Mouse (Mus musculus) CH12.LX (cell line): Measurements from ENCODE around the gene Rreb1. TPM values are rescaled to one million over a fixed set of nuclear protein-coding genes. Genes with fewer than 3 reads are reported as not detected.

ENCODE experiments used
- DNase-seq: peaks from one replicate; pipeline ENCODE4 v3.0.0-alpha.2; 2013; ENCODE audit errors: extremely low read depth
- H3K27ac ChIP-seq: 2 replicates; pipeline ENCODE4 v1.5.1; 2012; ENCODE audit warnings: low read depth, mild to moderate bottlenecking, control low read depth, moderate library complexity; ENCODE audit not compliant: insufficient read depth
- H3K27me3 ChIP-seq: replicated peaks from 2 replicates; pipeline ENCODE3; 2012; ENCODE audit warnings: inconsistent platforms
- H3K36me3 ChIP-seq, 2 experiments: replicated peaks in 1 of 2; 2 replicates each; pipeline versions ENCODE3 to v1.6.1; 2012; ENCODE audit warnings: inconsistent platforms in 1 of 2, low read length in 1 of 2, mild to moderate bottlenecking in 1 of 2, mixed read lengths in 1 of 2, moderate library complexity in 1 of 2; ENCODE audit not compliant: control insufficient read depth in 1 of 2, insufficient read depth in 1 of 2
- H3K4me1 ChIP-seq, 2 experiments: 2 replicates each; pipeline ENCODE4 v1.6.1; 2012; ENCODE audit warnings: inconsistent platforms in 1 of 2, moderate library complexity in 1 of 2; ENCODE audit not compliant: insufficient read depth in 2 of 2, control insufficient read depth in 1 of 2
- H3K4me2 ChIP-seq: 2 replicates; pipeline ENCODE4 v1.6.1; 2012; ENCODE audit warnings: low read depth, mild to moderate bottlenecking, control low read depth; ENCODE audit not compliant: poor library complexity, insufficient read depth, severe bottlenecking
- H3K4me3 ChIP-seq, 3 experiments: fragments of 150-350 bp in 1 of 3; sonication (generic) in 1 of 3; replicated peaks in 1 of 3; 2 replicates each; pipeline versions ENCODE3 to v1.5.1; 2011 to 2012; ENCODE audit warnings: low read depth in 2 of 3, low read length in 2 of 3, mild to moderate bottlenecking in 2 of 3, moderate library complexity in 2 of 3, control low read depth in 1 of 3, improper control_type of control experiment in 1 of 3, inconsistent platforms in 1 of 3, mixed read lengths in 1 of 3; ENCODE audit not compliant: poor library complexity in 1 of 3
- H3K79me2 ChIP-seq: replicated peaks from 2 replicates; pipeline ENCODE4 v1.6.1; 2012; ENCODE audit warnings: mild to moderate bottlenecking, moderate library complexity; ENCODE audit not compliant: control insufficient read depth, poor library complexity, insufficient read depth, severe bottlenecking; ENCODE audit errors: extremely low read depth
- H3K9ac ChIP-seq: 2 replicates; pipeline ENCODE4 v1.6.1; 2012; ENCODE audit warnings: low read depth, mild to moderate bottlenecking, control low read depth, moderate library complexity; ENCODE audit not compliant: insufficient read depth
- H3K9me3 ChIP-seq: replicated peaks from 2 replicates; pipeline ENCODE3; 2012; ENCODE audit warnings: low read length, inconsistent platforms, mixed read lengths
- BHLHE40 ChIP-seq: IDR thresholded peaks from 2 replicates; pipeline ENCODE4 v1.6.1; 2011; ENCODE audit warnings: mild to moderate bottlenecking, low read depth, low read length, improper control_type of control experiment
- CTCF ChIP-seq, 2 experiments: IDR thresholded peaks in 1 of 2; conservative IDR thresholded peaks in 1 of 2; 2 replicates each; pipeline ENCODE4 v1.5.1; 2011 to 2012; ENCODE audit warnings: low read depth in 2 of 2, low read length in 2 of 2, improper control_type of control experiment in 1 of 2, inconsistent platforms in 1 of 2, mild to moderate bottlenecking in 1 of 2, moderate library complexity in 1 of 2
- E2F4 ChIP-seq: IDR thresholded peaks from 2 replicates; pipeline ENCODE4 v1.6.1; 2011; ENCODE audit warnings: low read depth, low read length, improper control_type of control experiment; ENCODE audit not compliant: insufficient replicate concordance
- EP300 ChIP-seq: IDR thresholded peaks from 2 replicates; pipeline ENCODE4 v1.6.1; 2011; ENCODE audit warnings: low read length, improper control_type of control experiment
- ETS1 ChIP-seq: conservative IDR thresholded peaks from 2 replicates; pipeline ENCODE4 v1.6.1; 2012; ENCODE audit warnings: low read depth, mild to moderate bottlenecking, inconsistent platforms, low read length, improper control_type of control experiment, moderate library complexity
- GABPA ChIP-seq: IDR thresholded peaks from 2 replicates; pipeline ENCODE4 v1.6.1; 2012; ENCODE audit warnings: low read depth, low read length, improper control_type of control experiment, inconsistent platforms; ENCODE audit not compliant: insufficient replicate concordance
- HCFC1 ChIP-seq: IDR thresholded peaks from 2 replicates; pipeline ENCODE4 v1.6.1; 2012; ENCODE audit warnings: low read depth, mild to moderate bottlenecking, inconsistent platforms, low read length, improper control_type of control experiment
- KAT2A ChIP-seq: IDR thresholded peaks from 2 replicates; pipeline ENCODE4 v1.6.1; 2012; ENCODE audit warnings: low read length, improper control_type of control experiment, inconsistent platforms; ENCODE audit not compliant: insufficient replicate concordance
- MAFK ChIP-seq: IDR thresholded peaks from 2 replicates; pipeline ENCODE4 v1.6.1; 2011; ENCODE audit warnings: low read length, improper control_type of control experiment; ENCODE audit not compliant: insufficient replicate concordance
- MAZ ChIP-seq: IDR thresholded peaks from 2 replicates; pipeline ENCODE4 v1.6.1; 2012; ENCODE audit warnings: low read depth, mild to moderate bottlenecking, inconsistent platforms, low read length, improper control_type of control experiment, moderate library complexity
- MEF2A ChIP-seq: IDR thresholded peaks from 2 replicates; pipeline ENCODE4 v1.6.1; 2014; ENCODE audit warnings: low read depth, mild to moderate bottlenecking, inconsistent platforms, low read length, improper control_type of control experiment, borderline replicate concordance
- NELFE ChIP-seq: IDR thresholded peaks from 2 replicates; pipeline ENCODE4 v1.6.1; 2011; ENCODE audit warnings: low read depth, low read length, improper control_type of control experiment
- NRF1 ChIP-seq: IDR thresholded peaks from 2 replicates; pipeline ENCODE4 v1.6.1; 2014; ENCODE audit warnings: low read depth, mild to moderate bottlenecking, inconsistent platforms, low read length, improper control_type of control experiment, moderate library complexity
- PAX5 ChIP-seq: IDR thresholded peaks from 2 replicates; pipeline ENCODE4 v1.6.1; 2012; ENCODE audit warnings: low read length, inconsistent platforms, mixed read lengths
- POLR2A ChIP-seq: IDR thresholded peaks from 2 replicates; pipeline ENCODE4 v1.6.1; 2011; ENCODE audit warnings: low read depth, mild to moderate bottlenecking, improper control_type of control experiment, low read length
- RAD21 ChIP-seq: IDR thresholded peaks from 2 replicates; pipeline ENCODE4 v1.6.1; 2011; ENCODE audit warnings: low read depth, mild to moderate bottlenecking, low read length, improper control_type of control experiment, moderate library complexity
- RCOR1 ChIP-seq: conservative IDR thresholded peaks from 2 replicates; pipeline ENCODE4 v1.6.1; 2012; ENCODE audit warnings: low read depth, mild to moderate bottlenecking, inconsistent platforms, low read length, improper control_type of control experiment
- SMC3 ChIP-seq: IDR thresholded peaks from 2 replicates; pipeline ENCODE4 v1.6.1; 2011; ENCODE audit warnings: low read depth, low read length, improper control_type of control experiment
- TBP ChIP-seq: conservative IDR thresholded peaks from 2 replicates; pipeline ENCODE4 v1.6.1; 2011; ENCODE audit warnings: low read depth, low read length, improper control_type of control experiment
- UBTF ChIP-seq: IDR thresholded peaks from 2 replicates; pipeline ENCODE4 v1.6.1; 2012; ENCODE audit warnings: low read depth, mild to moderate bottlenecking, inconsistent platforms, low read length, improper control_type of control experiment, moderate library complexity
- ZC3H11A ChIP-seq: IDR thresholded peaks from 2 replicates; pipeline ENCODE4 v1.6.1; 2012; ENCODE audit warnings: low read depth, mild to moderate bottlenecking, inconsistent platforms, low read length, improper control_type of control experiment
- ZMIZ1 ChIP-seq: IDR thresholded peaks from 2 replicates; pipeline ENCODE4 v1.6.1; 2012; ENCODE audit warnings: low read depth, mild to moderate bottlenecking, inconsistent platforms, low read length, improper control_type of control experiment
- ZNF384 ChIP-seq: IDR thresholded peaks from 2 replicates; pipeline ENCODE4 v1.6.1; 2012; ENCODE audit warnings: low read depth, low read length, improper control_type of control experiment, inconsistent platforms
- dilution Hi-C: fragments of 300-500 bp; cut with MboI; formaldehyde crosslinking; loops from 2 replicates; pipeline ENCODE4 v1.14.3; 2020; ENCODE audit warnings: low sequenced_read_pairs; ENCODE audit not compliant: extremely low pct_unique_long_range_greater_than_20kb, extremely low pct_ligation_motif_present
- in situ Hi-C: fragments of 300-500 bp; cut with MboI; formaldehyde crosslinking; loops from 3 replicates; pipeline ENCODE4 v1.14.3; 2019; ENCODE audit warnings: low sequenced_read_pairs, low pct_ligation_motif_present, low pct_unique_long_range_greater_than_20kb, mixed read lengths
- polyA plus RNA-seq: library from polyadenylated mRNA; unstranded; fragments of >175 nt; gene quantifications from 2 replicates; pipeline ENCODE4 v1.2.1, GENCODE M21; 2012; ENCODE audit warnings: low read depth; ENCODE audit not compliant: insufficient read length
- total RNA-seq, 2 experiments: library from RNA; depleted of rRNA; stranded (reverse); fragments of 300-350 nt in 1 of 2; fragments of >200 nt in 1 of 2; gene quantifications; 2 replicates each; pipeline ENCODE4 v1.2.3; 2012 to 2014

Rreb1 gene
- total and polyA plus RNA-seq, 3 experiments: 1.0 to 10.2 (median 5.3) TPM

- in situ Hi-C loops: no loop called here
- dilution Hi-C loops: no loop called here
- Histone ChIP-seq H3K4me1 (peaks cover 3 to 24% of the 10 kb centered on the region in 2 experiments; a peak in 3 of 4 replicates), H3K9me3 (peaks cover 5% of the 10 kb centered on the region), H3K4me3 (peak overlapping the region in 1 of 3 experiments; percentile 97), H3K27me3 (no peaks in the 10 kb centered on the region), H3K27ac (no peak overlapping the region), H3K9ac (peak overlapping the region; percentile 61), H3K4me2 (peak overlapping the region; percentile 47), H3K36me3 (peaks cover 18 to 20% of the 10 kb centered on the region in 2 experiments), H3K79me2 (peaks cover 40% of the 10 kb centered on the region)
- DNase-seq: no peak
- TF ChIP-seq EP300 (no peak), NELFE (no peak), MAFK (no peak), GABPA (no peak), ZC3H11A (no peak), POLR2A (no peak)
These were observed 216.2 kb downstream of the Rreb1 start for GRCm38 (mm10) chr13:37994405-37994749.

- H3K4me2 ChIP-seq: no peak overlapping the region
- in situ Hi-C loops: loop anchor here (5.0 kb wide), 1 partner anchor 38 kb away; the partner anchor contains the start of genes Cage1 and Riok1
- dilution Hi-C loops: no loop called here
- TF ChIP-seq ZMIZ1 (no peak), KAT2A (no peak), GABPA (no peak), PAX5 (no peak), RAD21 (no peak), RCOR1 (no peak), MAZ (no peak), E2F4 (no peak), BHLHE40 (no peak), TBP (no peak), NRF1 (no peak), CTCF (conservative IDR thresholded peaks at IDR 0.05 in 1 of 2, IDR thresholded peaks at IDR 0.05 in 1 of 2; ENCODE audit: low read depth in 2 of 2, low read length in 2 of 2) (no peak), UBTF (no peak), MEF2A (no peak), ETS1 (no peak), SMC3 (no peak), ZNF384 (no peak), HCFC1 (no peak), EP300 (no peak)
- TF ChIP-seq, all 38 proteins: peak for 0
- H3K79me2 ChIP-seq: no peaks in the 10 kb centered on the region
- H3K9me3 ChIP-seq: peaks cover 12% of the 10 kb centered on the region
- no peak overlapping the region for H3K4me3 ChIP-seq
- no peak overlapping the region for H3K27ac ChIP-seq
- peaks cover 0 to 10% of the 10 kb centered on the region in 2 experiments; a peak in 1 of 4 replicates for H3K4me1 ChIP-seq
- DNase-seq: no peak
- H3K27me3 ChIP-seq: no peaks in the 10 kb centered on the region
- H3K36me3 ChIP-seq: no peaks in the 10 kb centered on the region
- H3K9ac ChIP-seq: no peak overlapping the region
These were observed 221.5 kb downstream of the Rreb1 start for GRCm38 (mm10) chr13:37999713-38000112.

Other genes with a start within 250 kb of the Rreb1 start
- gene Ssr1, start 215.8 kb downstream of the Rreb1 start, total RNA-seq (2012; rRNA removed): 67.1 and 85.9 TPM in 2 replicates
- gene Ssr1, start 215.8 kb downstream of the Rreb1 start, total RNA-seq (2014; rRNA removed): 145 and 150 TPM in 2 replicates
- 163 and 167 TPM in 2 replicates for gene Ssr1, start 215.8 kb downstream of the Rreb1 start, polyA plus RNA-seq